Mouse (Mus musculus) forebrain, embryonic 16.5 days (tissue): ENCODE measurements at regions not wholly inside any gene's neighbourhood (a gene's known extent, or its start where the extent isn't known, plus 50 kb on each side); places are given as distances from the start of the nearest gene placed in this dataset.

ENCODE experiments used
- ATAC-seq: fragments of 200-750 bp; cut with Nextera tagmentation; 2 replicates; pipeline ENCODE4 v1.8.0; 2017; ENCODE audit warnings: mild to moderate bottlenecking, moderate library complexity
- H3K27ac ChIP-seq: fragments of 300-500 bp; sonication (generic); 2 replicates; pipeline ENCODE4 v1.5.1; 2014; ENCODE audit warnings: low read length, control low read depth
- H3K27me3 ChIP-seq: fragments of 300-500 bp; sonication (generic); replicated peaks from 2 replicates; pipeline ENCODE4 v1.6.1; 2014; ENCODE audit warnings: low read length; ENCODE audit not compliant: control insufficient read depth, insufficient read depth
- H3K36me3 ChIP-seq: fragments of 300-500 bp; sonication (generic); 2 replicates; pipeline ENCODE4 v1.6.1; 2014; ENCODE audit not compliant: control insufficient read depth, insufficient read depth
- H3K4me1 ChIP-seq: fragments of 300-500 bp; sonication (generic); replicated peaks from 2 replicates; pipeline ENCODE4 v1.6.1; 2014; ENCODE audit warnings: low read length; ENCODE audit not compliant: control insufficient read depth, insufficient read depth
- H3K4me2 ChIP-seq: fragments of 300-500 bp; sonication (generic); 2 replicates; pipeline ENCODE4 v1.6.1; 2014; ENCODE audit warnings: mild to moderate bottlenecking, low read length, control low read depth
- H3K4me3 ChIP-seq: fragments of 300-500 bp; sonication (generic); replicated peaks from 2 replicates; pipeline ENCODE4 v1.5.1; 2014; ENCODE audit warnings: mild to moderate bottlenecking, low read length, control low read depth
- H3K9ac ChIP-seq: fragments of 300-500 bp; sonication (generic); replicated peaks from 2 replicates; pipeline ENCODE4 v1.6.1; 2014; ENCODE audit warnings: low read depth, low read length, control low read depth
- H3K9me3 ChIP-seq: fragments of 300-500 bp; sonication (generic); 2 replicates; pipeline ENCODE4 v1.6.1; 2016; ENCODE audit warnings: low read length; ENCODE audit not compliant: control insufficient read depth
- WGBS: fragments of 180-500 bp; shearing (Covaris S2); extraction: QIAGEN DNeasy Blood & Tissue Kit; methylation state at CpG from one replicate; pipeline ENCODE4 v1.1.7; 2014; 5-methylcytosine and 5-hydroxymethylcytosine counted together

DNA sequence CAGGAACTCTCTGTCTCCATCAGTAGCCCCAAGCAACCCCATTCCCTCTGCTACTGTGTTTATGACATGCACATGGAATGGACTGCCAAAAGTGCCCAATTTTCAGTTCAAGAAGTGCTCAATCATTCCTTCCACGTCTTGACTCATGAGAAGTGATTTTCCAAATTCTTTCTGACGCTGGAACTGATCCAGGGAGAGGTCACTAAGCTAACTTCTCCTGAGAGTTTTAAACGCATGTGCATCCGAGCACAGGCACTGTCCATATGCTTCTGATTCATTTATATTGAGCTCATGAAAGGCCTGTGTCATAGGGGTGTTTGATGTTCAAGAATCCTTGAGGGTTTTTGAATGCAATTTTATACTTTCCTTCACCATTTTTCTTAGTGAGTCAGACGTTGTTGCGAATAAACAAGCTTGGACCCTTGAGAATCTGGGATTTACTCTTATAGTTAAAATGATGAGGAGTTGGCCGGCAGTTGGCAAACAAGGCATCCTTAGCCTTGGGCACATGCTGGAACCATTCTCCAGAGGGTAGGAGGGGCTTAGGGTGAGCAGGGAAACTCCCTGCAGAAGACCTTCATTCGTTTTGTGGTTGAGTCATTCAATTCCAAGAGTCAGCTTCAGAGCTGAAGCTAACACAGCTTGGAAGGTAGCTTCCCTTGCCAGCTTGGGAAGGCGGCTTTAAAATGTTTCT is 206.9 kb upstream of the Gm15217 start:
- H3K36me3 ChIP-seq = no peaks in the 10 kb centered on the region
- H3K4me1 ChIP-seq = no peaks in the 10 kb centered on the region
- no peak overlapping the region for H3K4me2 ChIP-seq
- ATAC-seq = no peak
- WGBS = 70% methylated on average over 9 of the region's 9 CpGs
- no peak overlapping the region for H3K27ac ChIP-seq
- H3K4me3 ChIP-seq = no peak overlapping the region
- no peaks in the 10 kb centered on the region for H3K27me3 ChIP-seq
- no peak overlapping the region for H3K9ac ChIP-seq
- H3K9me3 ChIP-seq = no peaks in the 10 kb centered on the region

GRCm38 (mm10) chr14:46172875-46173324 is 206.3 kb upstream of the Gm15217 start:
- WGBS = 11% methylated on average over 6 of the region's 6 CpGs
- peak; percentile 62 for ATAC-seq
- H3K9ac ChIP-seq = no peak overlapping the region

DNA sequence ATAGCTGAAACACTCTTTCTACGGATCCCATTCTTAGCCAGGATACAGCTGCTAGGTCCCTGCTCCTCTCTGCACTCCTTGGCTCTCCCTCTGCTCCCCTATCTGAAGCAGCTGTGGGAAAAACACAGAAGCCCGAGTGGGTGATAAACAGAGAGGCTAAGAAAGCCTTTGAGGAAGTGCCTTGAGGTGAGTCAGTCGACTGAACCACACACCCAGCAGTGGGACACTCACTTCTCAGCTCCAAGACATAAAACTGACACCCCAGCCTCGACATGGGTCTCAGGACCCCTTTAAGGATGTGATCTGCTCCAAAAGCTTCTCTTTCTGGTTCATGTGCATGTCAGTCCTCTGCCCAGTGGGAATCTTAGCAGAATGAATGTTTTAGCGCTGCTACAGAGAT is 204.8 kb upstream of the Gm15217 start:
- H3K9me3 ChIP-seq = no peaks in the 10 kb centered on the region
- no peak overlapping the region for H3K9ac ChIP-seq
- no peaks in the 10 kb centered on the region for H3K27me3 ChIP-seq
- no peak overlapping the region for H3K27ac ChIP-seq
- H3K4me1 ChIP-seq = no peaks in the 10 kb centered on the region
- no peak for ATAC-seq
- H3K4me3 ChIP-seq = no peak overlapping the region
- WGBS = 74% methylated on average over 5 of the region's 5 CpGs
- no peak overlapping the region for H3K4me2 ChIP-seq
- no peaks in the 10 kb centered on the region for H3K36me3 ChIP-seq

More at GRCm38 (mm10) chr14:46172875-46173324, 206.3 kb upstream of the Gm15217 start:
- no peaks in the 10 kb centered on the region for H3K4me1 ChIP-seq
- no peaks in the 10 kb centered on the region for H3K9me3 ChIP-seq
- no peak overlapping the region for H3K4me2 ChIP-seq
- no peak overlapping the region for H3K27ac ChIP-seq
- H3K36me3 ChIP-seq = no peaks in the 10 kb centered on the region
- H3K4me3 ChIP-seq = no peak overlapping the region
- no peaks in the 10 kb centered on the region for H3K27me3 ChIP-seq

DNA sequence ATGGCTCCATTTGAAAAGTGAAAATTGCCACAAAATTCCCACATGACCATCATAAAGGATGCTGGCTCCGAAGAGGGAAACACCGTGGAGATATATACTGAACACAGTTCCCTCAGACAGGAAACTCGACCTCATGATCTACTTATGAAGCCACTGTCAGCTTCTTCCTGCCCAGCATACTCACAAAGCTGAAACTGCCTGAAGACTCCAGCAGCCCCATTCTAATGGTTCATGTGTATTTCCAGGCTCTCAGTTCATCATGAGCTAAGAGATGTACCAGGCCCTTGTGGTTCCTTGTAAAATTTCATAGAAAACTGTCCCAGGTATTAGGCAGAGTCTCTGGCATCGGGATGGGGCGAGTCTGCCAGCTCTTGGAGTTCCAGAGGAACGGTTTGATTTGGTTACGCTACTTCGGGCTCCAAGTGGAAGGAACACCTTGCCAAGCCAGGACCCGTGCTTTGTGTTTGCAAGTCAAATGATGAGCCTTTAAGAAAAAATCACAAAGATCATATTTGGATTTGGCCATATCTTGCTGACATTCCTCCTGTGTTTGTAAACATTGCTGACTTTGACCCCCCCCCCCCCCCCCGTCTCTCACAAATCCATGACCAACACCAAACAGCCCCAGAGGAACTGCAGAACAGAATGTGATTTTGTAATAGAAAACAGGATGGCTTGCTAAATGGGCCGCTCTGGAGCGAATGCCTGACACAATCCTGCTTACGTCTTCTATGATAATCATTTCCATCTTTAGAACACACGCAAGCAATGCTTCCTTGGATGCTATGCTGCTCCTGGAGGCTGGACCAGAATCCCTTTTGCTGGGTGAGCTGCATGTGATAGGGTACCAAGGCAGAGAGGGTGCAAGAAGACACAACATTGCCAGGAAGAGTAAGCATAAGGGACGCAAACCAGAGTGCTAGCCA is 203.7 kb upstream of the Gm15217 start:
- H3K9me3 ChIP-seq = no peaks in the 10 kb centered on the region
- no peak overlapping the region for H3K9ac ChIP-seq
- no peak overlapping the region for H3K27ac ChIP-seq
- no peak overlapping the region for H3K4me3 ChIP-seq
- ATAC-seq = no peak
- H3K36me3 ChIP-seq = no peaks in the 10 kb centered on the region
- WGBS = 91% methylated on average over 15 of the region's 15 CpGs
- H3K4me2 ChIP-seq = no peak overlapping the region
- no peaks in the 10 kb centered on the region for H3K4me1 ChIP-seq
- no peaks in the 10 kb centered on the region for H3K27me3 ChIP-seq

GRCm38 (mm10) chr14:46179024-46179423 is 200.2 kb upstream of the Gm15217 start:
- no peaks in the 10 kb centered on the region for H3K36me3 ChIP-seq
- no peaks in the 10 kb centered on the region for H3K9me3 ChIP-seq
- no peak overlapping the region for H3K9ac ChIP-seq
- WGBS = 89% methylated on average over 1 of the region's 1 CpGs
- no peak overlapping the region for H3K4me2 ChIP-seq
- ATAC-seq = no peak
- H3K4me1 ChIP-seq = no peaks in the 10 kb centered on the region
- no peaks in the 10 kb centered on the region for H3K27me3 ChIP-seq
- H3K4me3 ChIP-seq = no peak overlapping the region
- no peak overlapping the region for H3K27ac ChIP-seq

- H3K36me3 ChIP-seq = no peaks in the 10 kb centered on the region
- no peak overlapping the region for H3K4me2 ChIP-seq
- no peak overlapping the region for H3K4me3 ChIP-seq
- H3K27me3 ChIP-seq = no peaks in the 10 kb centered on the region
- ATAC-seq = no peak
- no peaks in the 10 kb centered on the region for H3K9me3 ChIP-seq
- no peak overlapping the region for H3K27ac ChIP-seq
- WGBS = 88% methylated on average over 8 of the region's 8 CpGs
- no peaks in the 10 kb centered on the region for H3K4me1 ChIP-seq
- H3K9ac ChIP-seq = no peak overlapping the region
Measured at GRCm38 (mm10) chr14:46191639-46192399, 187.4 kb upstream of the Gm15217 start.

GRCm38 (mm10) chr14:46193577-46193976 is 185.6 kb upstream of the Gm15217 start:
- no peak overlapping the region for H3K4me2 ChIP-seq

GRCm38 (mm10) chr14:46195939-46196338 is 183.3 kb upstream of the Gm15217 start:
- H3K9ac ChIP-seq = no peak overlapping the region
- H3K27ac ChIP-seq = no peak overlapping the region
- ATAC-seq = no peak
- no peaks in the 10 kb centered on the region for H3K36me3 ChIP-seq
- H3K4me2 ChIP-seq = no peak overlapping the region
- no peaks in the 10 kb centered on the region for H3K9me3 ChIP-seq
- no peak overlapping the region for H3K4me3 ChIP-seq
- no peaks in the 10 kb centered on the region for H3K4me1 ChIP-seq
- WGBS = 79% methylated on average over 6 of the region's 6 CpGs
- no peaks in the 10 kb centered on the region for H3K27me3 ChIP-seq

More at GRCm38 (mm10) chr14:46193577-46193976, 185.6 kb upstream of the Gm15217 start:
- Histone ChIP-seq H3K36me3 (no peaks in the 10 kb centered on the region), H3K27me3 (no peaks in the 10 kb centered on the region), H3K9ac (no peak overlapping the region), H3K4me1 (no peaks in the 10 kb centered on the region), H3K27ac (no peak overlapping the region), H3K9me3 (no peaks in the 10 kb centered on the region), H3K4me3 (no peak overlapping the region)
- 87% methylated on average over 4 of the region's 4 CpGs for WGBS
- ATAC-seq = no peak

- Histone ChIP-seq H3K4me2 (no peak overlapping the region), H3K4me3 (no peak overlapping the region), H3K9me3 (peaks cover under 1% of the 10 kb centered on the region; the same call in 1 of the 2 replicates), H3K27me3 (no peaks in the 10 kb centered on the region), H3K36me3 (no peaks in the 10 kb centered on the region), H3K4me1 (no peaks in the 10 kb centered on the region), H3K27ac (no peak overlapping the region), H3K9ac (no peak overlapping the region)
- 32% methylated on average over 4 of the region's 4 CpGs for WGBS
- ATAC-seq = no peak
Measured at GRCm38 (mm10) chr14:46202818-46203217, 176.4 kb upstream of the Gm15217 start.
